Mouse (Mus musculus): ENCODE data around the gene Snx15.

DNA sequence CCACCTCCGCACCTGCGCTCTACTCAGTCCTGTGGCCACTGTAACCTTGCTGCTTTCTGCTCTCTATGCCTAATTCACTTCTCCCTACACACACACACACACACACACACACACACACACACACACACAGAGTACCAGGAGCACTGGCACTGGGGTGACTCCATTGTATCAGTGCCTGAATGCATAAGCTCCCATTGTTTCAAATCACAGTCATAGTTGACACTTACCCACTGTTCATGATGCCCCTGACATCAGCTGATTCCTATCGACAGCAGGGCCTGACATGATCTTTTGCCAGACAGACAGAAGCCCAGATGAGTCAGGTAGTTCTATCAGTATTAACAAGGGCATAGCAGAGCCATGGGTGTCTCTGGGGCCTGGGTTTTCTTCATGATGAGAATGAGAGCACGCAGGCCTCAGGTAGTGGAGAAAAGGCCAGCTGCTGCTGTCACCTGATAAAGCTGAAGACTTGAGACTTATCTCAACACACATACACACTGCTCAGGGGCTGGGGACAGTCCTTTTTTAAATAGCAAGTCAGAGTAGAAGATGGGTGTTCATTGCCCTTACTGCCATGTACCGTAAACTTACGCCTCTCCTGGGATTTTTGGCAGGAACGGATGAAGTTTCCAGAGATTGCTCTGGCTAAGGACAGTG, 4.2 kb upstream of the Snx15 start:
- no peak for TF ChIP-seq POLR2A (IDR thresholded peaks at IDR 0.05; ENCODE audit: borderline replicate concordance, extremely low read depth, low read depth, low read length)
- TF ChIP-seq CTCF (IDR thresholded peaks at IDR 0.05; ENCODE audit: insufficient read depth, low read length): no peak
